Mouse (Mus musculus): ENCODE measurements at regions not wholly inside any gene's neighbourhood (a gene's known extent, or its start where the extent isn't known, plus 50 kb on each side); places are given as distances from the start of the nearest gene placed in this dataset.
A peak's percentile ranks its signal among the peaks of the same experiment; 100 is the strongest.

- DNase-seq (ENCODE audit: low read depth, low spot score) = no peak
Observed at GRCm38 (mm10) chr4:125765171-125765570, 259.2 kb upstream of the Csf3r start.

- no peak for DNase-seq (ENCODE audit: low read depth, low spot score)
Observed at GRCm38 (mm10) chr4:125777126-125777525, 247.2 kb upstream of the Csf3r start.

DNA sequence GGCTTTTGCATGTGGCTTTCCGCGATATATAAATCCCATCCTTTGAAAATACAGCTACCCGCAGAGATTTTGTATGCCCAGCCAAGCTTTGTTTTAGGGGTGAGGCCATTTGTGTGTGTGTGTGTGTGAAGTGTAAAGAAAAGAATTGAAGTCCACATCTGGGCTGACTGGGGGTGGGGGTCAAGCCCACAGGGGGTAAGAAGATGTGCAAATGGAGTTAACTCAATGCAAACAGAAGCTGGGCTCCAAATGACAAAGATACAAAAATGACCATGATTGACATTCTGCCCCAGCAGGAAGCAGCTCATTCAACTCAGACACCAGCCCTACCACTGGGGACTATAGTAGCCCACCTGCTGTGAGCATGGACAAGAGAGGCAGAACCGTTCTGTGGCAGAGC, 244.2 kb upstream of the Csf3r start:
- DNase-seq (ENCODE audit: low read depth, low spot score) = no peak

DNA sequence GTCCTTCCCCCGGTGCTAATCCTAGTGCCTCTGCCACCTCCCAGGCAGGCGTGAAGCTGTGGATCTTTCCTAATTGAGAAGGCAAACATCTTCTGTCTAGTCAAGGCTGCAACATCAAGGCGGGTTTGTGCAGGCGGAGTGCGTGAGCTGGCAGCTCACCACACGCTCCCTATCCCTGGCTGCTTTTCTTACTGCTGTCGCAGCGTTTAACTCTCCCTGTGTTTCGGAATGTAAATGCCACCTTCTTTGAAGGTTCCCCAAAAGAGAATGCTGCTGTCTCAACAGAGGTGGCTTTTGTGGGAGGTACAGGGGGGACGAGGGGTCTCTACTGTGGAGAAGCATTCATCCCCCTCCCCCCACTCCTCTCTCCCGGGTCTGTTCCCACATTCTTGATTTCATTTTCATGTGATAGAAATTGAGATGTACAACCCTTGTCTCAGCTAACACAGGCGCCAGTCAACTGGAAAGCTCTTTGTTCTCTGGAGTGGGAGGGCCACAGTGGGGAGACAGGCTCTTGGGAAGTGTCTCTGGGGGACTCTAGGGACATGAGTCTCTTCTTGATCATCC, 243.3 kb upstream of the Csf3r start:
- no peak for DNase-seq (ENCODE audit: low read depth, low spot score)

DNA sequence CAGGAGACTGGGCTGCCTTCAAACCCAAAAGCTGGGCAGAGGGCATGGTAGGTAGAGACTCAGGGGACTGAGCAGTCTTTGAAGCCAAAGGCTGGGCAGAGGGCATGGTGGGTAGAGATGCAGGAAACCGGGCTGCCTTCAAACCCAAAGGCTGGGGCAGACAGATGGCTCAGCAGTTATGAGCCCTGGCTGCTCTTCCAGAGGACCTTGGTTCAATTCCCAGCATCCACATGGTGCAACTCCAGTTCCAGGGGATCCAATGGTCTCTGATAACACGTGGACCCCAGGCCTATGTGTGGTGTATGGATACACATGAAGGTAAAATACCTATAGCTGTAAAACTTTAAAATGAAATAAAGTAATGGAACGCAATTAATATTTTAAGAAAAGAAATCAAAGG, 242.0 kb upstream of the Csf3r start:
- DNase-seq (ENCODE audit: low read depth, low spot score) = no peak

- no peak for DNase-seq (ENCODE audit: low read depth, low spot score)
Observed at GRCm38 (mm10) chr4:125786083-125786482, 238.3 kb upstream of the Csf3r start.

DNA sequence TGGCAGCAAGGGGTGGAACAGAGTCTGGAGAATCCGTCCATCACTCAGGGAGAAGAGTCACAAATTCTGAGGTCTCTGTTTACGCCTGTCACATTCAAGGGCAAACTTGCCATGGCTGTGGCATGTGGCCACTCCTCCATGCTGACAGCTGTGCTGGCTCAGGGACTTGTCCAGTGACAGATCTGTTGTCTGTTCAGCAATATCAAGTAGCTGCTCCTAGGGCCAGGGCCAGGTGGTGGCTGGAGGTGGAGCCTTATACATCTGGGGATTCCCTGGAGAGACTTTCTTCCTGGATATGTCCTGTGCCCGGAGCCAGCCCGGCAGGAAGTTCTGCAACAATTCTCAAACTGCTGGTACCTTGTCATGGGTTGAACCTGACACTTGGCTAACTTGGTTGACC, 229.7 kb upstream of the Csf3r start:
- DNase-seq (ENCODE audit: low read depth, low spot score) = no peak

- no peak for DNase-seq (ENCODE audit: low read depth, low spot score)
Observed at GRCm38 (mm10) chr4:125807923-125808322, 216.4 kb upstream of the Csf3r start.

- no peak for DNase-seq (ENCODE audit: low read depth, low spot score)
Observed at GRCm38 (mm10) chr4:125809446-125810108, 214.8 kb upstream of the Csf3r start.

DNA sequence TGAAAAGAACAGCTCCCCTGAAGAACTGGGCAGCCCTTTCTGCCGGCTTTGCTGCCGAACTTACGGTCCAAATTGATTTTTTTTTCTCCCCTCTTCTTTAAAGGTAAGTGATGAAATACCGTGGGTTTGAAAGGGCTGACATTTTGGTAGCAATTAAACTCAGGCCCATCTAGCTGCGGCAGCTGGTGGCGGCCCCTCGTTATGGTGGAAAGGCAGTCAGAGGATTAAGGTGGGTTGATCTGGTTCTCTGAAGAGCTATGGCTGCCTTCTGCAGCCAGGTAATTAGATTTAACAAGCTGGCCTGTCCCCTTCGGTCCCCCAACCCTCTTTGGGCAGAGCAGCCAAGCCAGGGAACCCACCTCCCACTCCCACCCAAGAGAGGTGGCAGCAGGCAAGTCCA, 214.1 kb upstream of the Csf3r start:
- DNase-seq (ENCODE audit: low read depth, low spot score) = no peak

GRCm38 (mm10) chr4:125814311-125814710, 210.0 kb upstream of the Csf3r start:
- no peak for DNase-seq (ENCODE audit: low read depth, low spot score)

GRCm38 (mm10) chr4:125815276-125815675, 209.1 kb upstream of the Csf3r start:
- DNase-seq (ENCODE audit: low read depth, low spot score) = peak; percentile 53

GRCm38 (mm10) chr4:125824525-125824924, 199.8 kb upstream of the Csf3r start:
- DNase-seq (ENCODE audit: low read depth, low spot score) = no peak

GRCm38 (mm10) chr4:125826416-125826815, 197.9 kb upstream of the Csf3r start:
- peak; percentile 25 for DNase-seq (ENCODE audit: low read depth, low spot score)

GRCm38 (mm10) chr4:125835250-125835649, 189.1 kb upstream of the Csf3r start:
- peak; percentile 93 for DNase-seq (ENCODE audit: low read depth, low spot score)

DNA sequence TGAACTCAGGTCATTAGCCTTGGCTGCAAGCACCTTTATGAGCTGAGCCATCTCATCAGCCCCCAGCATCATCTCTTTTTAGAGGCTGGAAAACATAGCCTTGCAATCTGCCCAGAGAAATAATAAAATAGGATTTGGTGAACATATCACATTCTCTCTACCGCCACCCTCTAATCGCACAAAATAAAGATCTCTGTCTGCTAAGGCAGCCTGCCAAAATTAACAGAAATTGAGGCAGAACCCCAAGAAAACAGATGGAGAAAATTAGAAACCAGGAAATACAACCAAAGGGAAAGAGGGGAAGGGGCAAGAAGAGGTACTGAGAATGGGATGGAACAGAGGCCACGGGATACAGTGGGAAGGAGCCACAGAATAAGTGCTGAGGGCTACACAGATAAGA, 176.8 kb upstream of the Csf3r start:
- no peak for DNase-seq (ENCODE audit: low read depth, low spot score)

DNA sequence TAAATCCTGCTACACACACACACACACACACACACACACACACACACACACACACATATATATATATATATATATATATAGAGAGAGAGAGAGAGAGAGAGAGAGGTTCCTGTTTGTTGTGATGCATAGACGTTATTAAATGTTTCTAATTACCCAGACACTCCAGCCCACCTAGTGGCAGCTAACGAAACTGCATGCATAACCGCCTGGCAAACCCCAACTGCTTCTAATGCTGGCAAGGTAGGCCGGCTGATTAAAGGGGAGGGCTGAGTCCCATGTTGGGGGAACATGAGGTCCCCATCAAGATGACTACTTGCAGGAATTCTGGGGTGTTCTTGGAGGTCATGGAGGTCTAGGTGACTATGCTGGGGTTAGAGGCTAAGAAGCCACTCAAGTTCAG, 174.1 kb upstream of the Csf3r start:
- no peak for DNase-seq (ENCODE audit: low read depth, low spot score)

DNA sequence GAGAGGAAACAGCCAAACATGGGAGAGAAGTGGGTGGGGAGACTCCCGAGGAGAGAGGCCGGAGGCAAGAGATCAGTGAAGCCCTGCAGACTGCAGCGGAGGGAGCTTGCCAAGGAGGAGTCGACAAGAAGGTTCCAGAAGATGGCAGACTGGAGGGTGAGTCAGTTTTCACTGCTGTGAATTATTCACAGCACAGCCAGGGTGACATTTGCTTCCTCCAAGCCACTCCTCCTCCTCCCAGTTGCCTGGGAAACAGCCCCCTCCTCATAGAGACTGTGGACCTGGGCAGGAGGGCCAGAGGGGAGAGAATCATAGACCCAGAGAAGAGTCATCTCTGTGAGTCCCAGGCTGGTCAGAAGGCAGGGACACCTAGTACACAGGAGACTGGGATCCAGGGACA, 171.8 kb upstream of the Csf3r start:
- DNase-seq (ENCODE audit: low read depth, low spot score) = no peak

DNA sequence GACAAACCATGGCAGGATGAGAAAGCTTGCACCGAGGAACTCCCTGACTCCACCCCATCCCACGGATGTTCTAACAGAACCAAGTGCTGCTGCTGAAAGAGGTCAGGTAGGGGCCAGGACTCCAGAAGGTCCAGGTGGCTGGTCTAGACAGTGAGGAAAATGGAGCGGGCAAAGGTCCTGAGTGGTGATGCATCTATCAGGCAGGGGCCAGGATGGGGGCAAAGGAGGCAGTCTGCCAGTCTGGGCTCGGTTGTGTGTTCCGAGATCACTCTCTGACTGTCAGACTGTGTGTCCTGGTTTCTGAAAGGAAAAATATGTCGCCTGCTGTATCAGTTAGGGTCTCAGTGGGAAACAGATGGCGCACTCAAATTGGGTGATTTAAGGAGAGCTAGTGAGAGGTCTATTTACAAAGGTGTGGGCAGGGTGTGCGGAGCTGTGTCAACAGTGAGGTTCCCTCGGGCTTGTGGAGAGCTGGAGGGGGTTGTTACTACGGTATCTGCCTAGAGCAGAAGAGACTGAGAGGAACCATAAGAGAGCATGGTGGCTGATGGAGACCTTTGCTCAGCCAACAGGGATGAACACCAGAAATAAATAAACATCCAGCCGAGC, 168.3 kb upstream of the Csf3r start:
- DNase-seq (ENCODE audit: low read depth, low spot score) = peak; percentile 34

DNA sequence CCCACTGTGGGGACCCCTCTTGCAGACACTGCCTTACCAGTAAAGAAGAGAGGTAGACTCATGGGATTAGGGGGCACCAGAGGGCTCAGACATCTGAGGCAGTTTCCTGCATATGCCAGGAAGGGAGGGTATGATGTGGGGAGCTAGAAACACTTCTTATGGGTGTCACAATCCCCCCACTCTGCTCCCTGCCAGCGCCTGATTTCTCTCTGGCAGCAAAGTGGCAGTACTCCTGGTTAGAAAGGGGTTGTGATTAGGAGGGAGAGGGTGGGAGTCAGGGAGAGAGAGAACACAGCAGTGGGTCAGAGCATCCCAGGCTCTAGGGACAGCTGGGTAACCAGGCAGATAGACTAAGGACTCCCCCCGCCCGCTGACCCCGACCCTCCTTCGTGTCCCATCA, 167.6 kb upstream of the Csf3r start:
- DNase-seq (ENCODE audit: low read depth, low spot score) = no peak

GRCm38 (mm10) chr4:125865057-125865456, 159.3 kb upstream of the Csf3r start:
- peak; percentile 30 for DNase-seq (ENCODE audit: low read depth, low spot score)

GRCm38 (mm10) chr4:125865728-125866127, 158.6 kb upstream of the Csf3r start:
- DNase-seq (ENCODE audit: low read depth, low spot score) = peak; percentile 23

GRCm38 (mm10) chr4:125871211-125871610, 153.1 kb upstream of the Csf3r start:
- no peak for DNase-seq (ENCODE audit: low read depth, low spot score)

Data from mesoderm, embryonic 11.5 days (tissue).